Mouse (Mus musculus): ENCODE data around the gene Dlg1.

DNA sequence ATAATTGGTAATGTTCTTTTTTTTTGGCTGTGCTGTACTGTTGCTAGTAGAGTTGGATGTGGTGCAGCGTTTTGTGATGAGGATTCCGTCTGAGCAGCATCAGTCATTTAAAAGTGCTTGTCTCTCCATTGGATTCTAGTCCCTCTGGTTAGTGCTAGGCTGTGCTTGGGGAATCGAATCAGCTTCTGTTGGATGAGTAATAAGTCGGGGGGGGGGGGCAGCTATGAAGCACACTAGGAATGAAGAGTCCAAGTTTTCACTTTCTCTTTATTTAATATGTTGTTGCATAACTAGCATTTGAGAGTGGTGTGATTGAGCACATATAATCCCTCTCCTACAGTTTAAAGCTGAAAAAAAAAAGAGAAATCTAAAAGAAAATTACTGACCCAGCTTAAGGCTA is 21.5 kb downstream of the Dlg1 start:
- TF ChIP-seq CTCF (IDR thresholded peaks at IDR 0.05; ENCODE audit: extremely low read depth, insufficient read depth, low read length), result no peak
- TF ChIP-seq POLR2A (IDR thresholded peaks at IDR 0.05; ENCODE audit: extremely low read depth, insufficient read depth, low read length), result no peak
